Mouse (Mus musculus): Measurements from ENCODE around the gene Slc39a1.

DNA sequence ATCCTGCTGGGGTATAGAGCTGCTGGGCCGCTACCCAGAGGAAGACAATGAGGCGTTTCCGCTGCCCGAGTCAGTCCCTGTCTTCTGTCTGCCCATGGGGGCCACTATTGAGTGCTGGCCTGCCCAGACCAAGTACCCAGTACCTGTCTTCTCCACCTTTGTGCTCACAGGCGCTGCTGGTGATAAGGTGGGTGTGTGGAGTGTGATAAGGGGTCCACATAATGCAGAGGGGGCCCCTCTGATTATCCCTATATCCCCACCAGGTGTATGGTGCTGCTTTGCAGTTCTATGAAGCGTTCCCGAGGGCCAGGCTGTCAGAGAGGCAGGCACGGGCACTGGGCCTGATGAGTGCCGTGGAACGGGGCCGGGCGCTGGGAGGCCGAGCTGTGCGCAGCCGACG, 21.0 kb downstream of the Slc39a1 start:
- TF ChIP-seq CTCF (IDR thresholded peaks at IDR 0.05; ENCODE audit: extremely low read depth, insufficient read depth, insufficient read length, insufficient replicate concordance) (no peak), POLR2A (IDR thresholded peaks at IDR 0.05; ENCODE audit: low read depth, low read length) (no peak)

Measured in spleen, adult 2 months (tissue).